Mouse (Mus musculus): ENCODE measurements around the gene Mettl8.
A peak's percentile ranks its signal among the peaks of the same experiment; 100 is the strongest.

Gene Mettl8

DNA sequence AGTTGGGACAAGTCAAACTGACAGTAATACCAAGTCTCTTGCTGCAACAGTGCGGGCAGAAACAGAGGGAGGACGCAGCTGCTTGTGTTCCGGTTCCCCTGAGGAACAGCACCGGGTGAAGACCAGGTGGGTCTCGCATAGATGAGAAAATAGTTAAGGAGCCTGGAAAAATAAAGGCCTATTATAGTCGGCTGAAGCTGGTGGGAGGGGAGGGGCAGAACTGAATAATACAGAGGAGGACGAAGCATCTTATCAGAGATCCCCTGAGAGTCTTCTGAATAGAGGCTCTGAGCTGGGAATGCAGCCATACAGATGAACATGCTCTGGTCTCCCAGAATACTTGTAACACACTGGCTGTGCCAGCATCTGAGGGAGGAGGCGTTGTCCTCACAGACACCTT, 21.4 kb downstream of the Mettl8 start:
- no peak for DNase-seq (ENCODE audit: low read depth, low spot score)

- DNase-seq (ENCODE audit: low read depth, low spot score): no peak
Measured at GRCm38 (mm10) chr2:71033014-71033413, 22.4 kb downstream of the Mettl8 start.

DNA sequence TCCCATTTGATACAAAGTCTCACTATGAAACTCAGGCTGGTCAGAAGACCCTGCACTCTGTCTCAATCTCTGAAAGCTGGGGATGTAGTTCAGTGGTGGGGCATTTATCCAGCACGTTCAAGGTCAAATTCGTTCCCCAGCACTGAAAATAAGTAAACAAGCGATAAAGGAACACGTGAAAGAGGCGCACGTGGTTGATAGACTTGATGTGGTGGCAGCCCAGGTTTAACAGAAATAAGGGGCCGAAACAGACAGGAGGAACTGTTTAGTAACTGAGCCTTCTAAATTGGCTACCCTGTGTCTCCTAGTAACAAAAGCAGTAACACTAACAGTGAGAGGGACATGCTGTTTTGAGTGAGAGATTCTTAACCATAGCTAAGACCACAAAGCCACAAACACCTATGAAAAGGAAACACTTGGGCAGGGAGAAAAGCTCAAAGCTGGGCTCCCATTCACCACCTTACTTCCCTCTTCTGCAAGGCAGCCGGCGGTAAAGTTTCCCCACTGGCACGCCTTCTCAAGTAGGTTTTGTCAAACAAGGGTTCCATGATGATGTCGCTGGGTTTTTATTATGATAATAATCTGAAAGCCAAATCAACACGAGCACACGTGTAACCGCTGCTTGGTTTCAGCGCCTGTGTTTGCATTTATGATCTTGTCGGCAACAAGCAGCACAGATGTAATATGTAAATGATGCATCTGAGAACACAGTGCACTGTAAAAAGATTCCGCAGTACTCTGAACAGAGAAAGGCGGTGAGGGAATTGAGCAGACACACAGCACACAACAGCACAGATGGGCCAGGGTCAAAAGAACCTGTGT, 23.2 kb downstream of the Mettl8 start:
- no peak for DNase-seq (ENCODE audit: low read depth, low spot score)

DNA sequence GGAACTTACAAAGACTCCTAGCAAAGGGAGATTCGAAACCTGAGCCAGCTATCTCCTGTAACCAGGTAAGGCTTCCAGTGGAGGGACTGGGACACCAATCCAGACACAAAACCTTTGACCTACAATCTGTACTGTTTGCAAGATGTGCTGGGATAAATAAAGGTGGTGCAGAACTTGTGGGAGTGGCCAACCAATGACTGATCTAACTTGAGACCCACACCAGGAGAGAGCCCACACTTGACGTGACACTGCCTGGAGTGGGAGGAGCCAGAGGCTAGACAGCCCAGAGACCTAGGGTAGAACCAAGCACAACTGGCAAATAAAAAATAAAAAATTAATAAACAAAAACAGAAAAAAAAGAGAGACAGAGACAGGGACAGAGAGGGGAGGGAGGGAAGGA, 24.7 kb downstream of the Mettl8 start:
- DNase-seq (ENCODE audit: low read depth, low spot score): no peak

- no peak for DNase-seq (ENCODE audit: low read depth, low spot score)
Measured at GRCm38 (mm10) chr2:71027631-71028030, 27.8 kb downstream of the Mettl8 start.

DNA sequence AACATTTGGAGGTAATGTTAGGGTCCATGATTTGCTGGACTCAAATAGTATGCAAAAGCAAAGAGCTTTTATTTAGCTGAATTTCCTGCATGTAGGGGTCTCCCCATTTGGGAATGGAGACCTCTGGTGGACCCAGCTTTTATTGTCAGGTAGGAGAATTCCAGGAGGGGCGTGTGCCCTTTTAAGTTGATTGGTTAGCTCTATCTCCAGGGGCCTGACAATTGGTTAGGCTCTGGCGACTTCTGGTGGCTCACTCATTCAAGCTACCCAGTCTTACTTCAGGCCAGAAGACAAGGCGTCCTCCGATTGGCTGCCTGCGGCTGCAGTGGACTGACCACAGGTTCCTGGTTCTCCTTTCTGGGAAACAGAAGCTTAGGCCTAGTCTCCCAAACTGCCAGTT, 28.6 kb downstream of the Mettl8 start:
- DNase-seq (ENCODE audit: low read depth, low spot score): peak; percentile 50

DNA sequence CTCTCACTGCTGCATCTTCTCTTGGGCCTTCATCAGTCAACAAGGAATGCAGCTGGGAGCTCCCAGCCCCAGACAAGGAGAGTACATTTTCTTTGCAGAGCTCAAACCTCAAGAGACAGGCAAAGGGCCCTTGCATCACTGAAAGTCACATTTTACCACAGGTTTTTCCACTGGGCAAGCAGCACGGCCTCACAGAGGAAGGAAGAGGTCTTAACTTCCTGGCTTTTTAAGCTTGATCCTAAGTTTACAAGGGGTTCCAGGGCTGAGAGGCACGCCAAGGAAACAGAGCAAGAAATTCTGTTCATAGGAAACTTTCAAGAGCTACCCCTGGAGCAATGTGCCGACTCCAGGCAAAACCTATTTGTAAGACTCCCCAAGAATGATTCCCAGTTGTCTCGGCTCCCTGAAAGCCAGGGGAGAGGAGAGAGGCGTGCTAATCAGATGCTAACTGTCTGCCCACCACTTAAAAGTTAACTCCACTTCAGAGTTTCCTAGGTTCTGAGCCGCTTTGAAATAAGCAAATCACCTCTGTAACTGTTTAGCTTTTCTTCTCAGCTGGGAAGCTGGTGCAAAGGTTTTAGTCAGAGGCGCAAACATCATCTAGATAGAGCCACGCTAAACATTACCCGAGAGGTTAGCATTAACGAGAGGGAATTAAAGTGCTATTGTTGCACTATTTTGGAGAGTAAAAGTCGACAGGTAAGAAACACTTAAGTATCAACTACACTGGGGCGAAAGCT, 29.6 kb downstream of the Mettl8 start:
- no peak for DNase-seq (ENCODE audit: low read depth, low spot score)

DNA sequence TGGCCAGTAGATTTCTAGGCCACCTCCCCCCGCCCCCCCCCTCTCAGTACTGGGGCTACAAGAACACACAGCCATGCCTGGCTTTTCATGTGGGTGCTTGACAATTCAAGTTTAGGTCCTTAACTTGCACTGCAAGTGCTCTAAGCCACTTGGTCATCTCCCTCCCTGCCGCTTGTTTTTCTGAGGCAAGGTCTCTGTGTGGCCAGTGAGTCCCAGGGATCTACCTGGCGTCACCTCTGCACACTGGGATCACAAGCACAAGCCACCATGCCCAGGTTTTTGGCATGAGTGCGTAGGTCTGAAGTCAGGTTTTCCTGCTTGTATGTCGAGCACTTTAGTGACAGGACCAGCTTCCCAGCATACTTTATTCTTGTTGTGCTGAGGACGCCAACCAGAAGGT, 31.4 kb downstream of the Mettl8 start:
- DNase-seq (ENCODE audit: low read depth, low spot score): no peak

DNA sequence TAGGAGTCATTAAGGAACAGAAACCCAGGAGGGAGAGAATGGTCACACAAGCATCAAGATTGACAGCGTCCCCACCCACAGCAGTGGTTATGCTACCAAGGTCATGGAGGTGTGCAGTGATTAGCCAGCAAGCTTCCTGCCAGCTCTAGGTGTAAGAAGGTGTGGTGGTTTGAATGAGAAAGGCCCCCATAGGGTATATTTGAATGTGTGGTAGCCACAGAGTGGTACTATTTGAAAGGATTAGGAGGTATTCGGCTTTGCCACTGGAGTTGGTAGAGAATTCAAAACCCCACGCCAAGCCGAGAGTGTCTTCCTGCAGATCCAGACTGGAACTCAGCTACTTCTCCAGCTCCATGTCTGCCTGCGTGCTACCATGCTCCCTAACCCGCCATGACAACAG, 32.4 kb downstream of the Mettl8 start:
- no peak for DNase-seq (ENCODE audit: low read depth, low spot score)

GRCm38 (mm10) chr2:71020674-71021073, 34.7 kb downstream of the Mettl8 start:
- no peak for DNase-seq (ENCODE audit: low read depth, low spot score)

- no peak for DNase-seq (ENCODE audit: low read depth, low spot score)
Measured at GRCm38 (mm10) chr2:71019704-71020375, 35.5 kb downstream of the Mettl8 start.

DNA sequence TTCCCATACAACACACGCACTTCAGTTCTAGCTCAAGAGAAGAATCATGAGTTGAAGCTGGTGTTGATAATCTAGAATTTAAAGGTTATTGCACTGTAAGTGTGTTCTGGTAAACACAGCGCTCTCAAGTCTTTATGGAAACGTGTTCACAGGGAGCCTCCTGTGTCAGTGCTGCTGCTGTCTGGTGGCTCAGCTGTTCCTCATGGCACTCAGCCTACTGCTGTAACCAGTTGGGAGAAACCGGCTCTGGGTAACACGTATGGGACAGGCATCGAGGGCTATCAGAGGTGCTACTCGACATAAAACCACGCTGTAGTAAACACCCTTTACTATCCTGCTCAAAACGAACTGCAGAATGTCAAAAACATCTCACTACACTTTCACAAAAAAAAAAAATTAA, 36.1 kb downstream of the Mettl8 start:
- no peak for DNase-seq (ENCODE audit: low read depth, low spot score)

DNA sequence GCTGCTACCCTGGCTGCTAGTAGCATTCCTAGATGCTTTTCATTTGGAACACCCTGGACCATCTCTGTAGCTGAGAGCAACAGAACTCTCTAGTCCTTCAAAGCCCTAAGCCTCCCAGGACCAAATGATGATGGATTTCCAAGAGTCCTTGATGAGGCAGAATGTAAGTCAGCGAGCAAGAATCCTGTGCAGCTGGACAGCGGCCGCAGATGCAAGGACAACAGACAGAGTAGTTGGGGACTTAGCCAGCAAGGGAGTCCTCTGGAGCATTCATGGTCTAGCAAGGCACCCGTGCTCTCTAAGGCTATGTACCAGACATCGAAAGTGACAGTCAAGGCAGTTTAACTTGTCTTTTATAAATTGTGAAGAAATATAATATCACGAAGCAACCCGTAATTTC, 41.9 kb downstream of the Mettl8 start:
- DNase-seq (ENCODE audit: low read depth, low spot score): no peak

DNA sequence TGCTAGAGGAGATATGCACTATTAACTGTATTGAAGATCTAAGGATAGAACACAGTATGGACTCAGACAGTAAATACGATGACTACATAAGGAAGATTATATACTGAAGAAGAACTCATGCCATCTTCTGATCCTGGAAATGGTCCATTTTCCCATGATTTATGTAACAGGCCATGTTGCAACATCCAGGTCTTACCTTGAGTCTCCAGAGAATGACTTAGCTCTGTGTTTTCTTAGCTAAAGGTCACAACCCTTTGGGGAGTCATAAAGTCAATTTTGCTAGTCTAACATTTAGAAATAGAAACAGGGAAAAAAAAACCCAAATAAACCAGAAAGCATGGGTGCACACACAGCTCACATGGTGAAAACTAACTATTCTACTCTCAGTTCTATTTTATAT, 43.6 kb downstream of the Mettl8 start:
- DNase-seq (ENCODE audit: low read depth, low spot score): no peak

DNA sequence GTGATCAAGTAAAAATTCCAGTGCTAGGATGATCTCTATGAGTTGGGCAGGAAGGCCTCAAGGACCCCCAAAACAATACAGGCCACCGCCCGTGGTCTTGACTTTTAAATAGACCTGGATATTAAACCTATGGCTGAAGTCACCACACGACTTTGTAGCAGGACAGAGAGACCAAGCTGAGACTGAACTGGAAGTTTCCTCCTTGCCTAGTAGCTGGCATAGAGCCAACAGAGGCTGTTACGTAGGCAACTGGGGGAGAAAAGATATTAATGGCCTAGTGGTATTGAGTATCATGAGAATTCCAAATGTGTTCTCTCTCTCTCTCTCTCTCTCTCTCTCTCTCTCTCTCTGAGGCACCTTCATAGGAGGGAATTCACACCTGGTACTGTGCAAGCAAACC, 51.0 kb downstream of the Mettl8 start:
- DNase-seq (ENCODE audit: low read depth, low spot score): no peak

DNA sequence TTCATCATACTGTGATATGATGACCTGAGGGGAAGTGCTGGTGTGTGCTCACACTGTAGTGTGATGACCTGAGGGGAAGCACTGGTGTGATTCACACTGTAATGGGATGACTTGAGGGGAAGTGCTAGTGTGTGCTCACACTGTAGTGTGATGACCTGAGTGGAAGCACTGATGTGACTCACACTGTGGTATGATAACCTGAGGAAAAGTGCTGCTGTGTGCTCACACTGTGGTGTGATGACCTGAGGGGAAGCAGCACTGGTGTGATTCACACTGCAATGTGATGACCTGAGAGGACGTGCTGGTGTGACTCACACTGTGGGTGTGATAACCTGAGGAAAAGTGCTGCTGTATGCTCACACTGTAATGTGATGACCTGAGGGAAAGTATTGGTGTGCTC, 52.9 kb downstream of the Mettl8 start:
- DNase-seq (ENCODE audit: low read depth, low spot score): no peak

DNA sequence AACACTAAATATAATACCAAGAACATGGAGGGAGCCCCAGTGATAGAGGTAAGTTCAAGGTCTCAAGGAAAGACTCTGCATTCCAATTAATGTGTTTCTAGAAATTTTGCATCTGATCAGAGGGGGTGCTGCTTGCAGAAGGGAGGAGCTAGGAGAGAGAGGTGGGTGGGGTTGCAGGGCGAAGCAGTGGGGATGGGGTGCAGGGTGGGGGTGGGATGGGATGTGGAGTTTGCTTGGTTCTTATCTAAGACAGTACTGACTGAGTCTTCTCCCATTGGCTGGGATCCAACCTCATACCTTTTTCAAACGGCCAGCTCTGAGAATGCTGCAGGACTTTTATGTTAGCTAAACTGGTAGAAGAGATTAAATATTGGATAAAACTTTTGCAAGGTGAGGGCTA, 56.6 kb downstream of the Mettl8 start:
- no peak for DNase-seq (ENCODE audit: low read depth, low spot score)

GRCm38 (mm10) chr2:70996438-70996837, 58.9 kb downstream of the Mettl8 start:
- no peak for DNase-seq (ENCODE audit: low read depth, low spot score)

- DNase-seq (ENCODE audit: low read depth, low spot score): no peak
Measured at GRCm38 (mm10) chr2:70995900-70996299, 59.5 kb downstream of the Mettl8 start.

GRCm38 (mm10) chr2:70993740-70994139, 61.6 kb downstream of the Mettl8 start:
- DNase-seq (ENCODE audit: low read depth, low spot score): no peak

- no peak for DNase-seq (ENCODE audit: low read depth, low spot score)
Measured at GRCm38 (mm10) chr2:70992715-70993114, 62.7 kb downstream of the Mettl8 start.

GRCm38 (mm10) chr2:70990196-70990595, 65.2 kb downstream of the Mettl8 start:
- DNase-seq (ENCODE audit: low read depth, low spot score): no peak
